Mouse (Mus musculus) thymus, postnatal 4 days (tissue): ENCODE measurements at regions not wholly inside any gene's neighbourhood (a gene's known extent, or its start where the extent isn't known, plus 50 kb on each side); places are given as distances from the start of the nearest gene placed in this dataset.

Source experiments
- DNase-seq: peaks from one replicate; pipeline ENCODE4 v3.0.0; 2021

DNA sequence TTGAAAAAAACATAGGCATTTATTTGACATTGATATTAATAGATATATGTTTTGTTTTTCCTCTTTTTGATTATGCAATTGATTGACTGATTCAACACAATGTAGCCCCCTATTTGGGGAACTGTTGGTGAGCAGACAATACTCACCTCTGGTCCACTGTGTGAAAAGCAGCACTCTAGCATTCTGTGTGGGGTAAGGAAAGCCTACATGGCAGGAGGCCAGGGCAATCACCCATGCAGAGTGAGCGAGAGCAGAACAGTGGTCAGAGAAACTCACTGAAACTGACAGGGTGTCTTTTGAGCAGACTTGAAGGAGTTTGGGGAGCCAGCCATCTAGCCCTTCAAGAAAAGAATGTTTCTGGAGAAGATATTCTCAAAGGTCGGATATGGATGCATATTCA is 73.2 kb upstream of the Azi2 start:
- no peak for DNase-seq

GRCm38 (mm10) chr9:117966326-117966989 is 73.8 kb upstream of the Azi2 start:
- no peak for DNase-seq

GRCm38 (mm10) chr9:117962088-117963030 is 77.9 kb upstream of the Azi2 start:
- DNase-seq = no peak

DNA sequence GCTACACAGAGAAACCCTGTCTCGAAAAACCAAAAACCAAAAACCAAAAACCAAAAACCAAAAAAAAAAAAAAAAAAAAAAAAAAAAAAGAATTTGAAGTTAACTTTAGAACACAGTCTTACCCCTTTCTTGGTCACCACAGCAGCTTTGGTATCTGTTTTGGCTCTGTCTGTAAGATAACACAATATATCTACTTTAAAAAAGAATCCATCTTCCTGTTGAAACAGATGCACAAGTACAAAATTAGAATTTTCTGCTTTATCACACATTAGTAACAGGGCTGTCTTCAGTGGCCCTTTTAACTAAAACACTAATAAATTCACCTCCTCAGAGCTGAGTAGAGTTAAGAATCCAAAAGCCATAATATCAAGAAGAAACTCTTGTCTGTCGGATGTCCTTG is 80.5 kb upstream of the Azi2 start:
- no peak for DNase-seq

GRCm38 (mm10) chr9:117957195-117957594 is 83.1 kb upstream of the Azi2 start:
- no peak for DNase-seq

- no peak for DNase-seq
These were observed 83.6 kb upstream of the Azi2 start for GRCm38 (mm10) chr9:117956691-117957090.

- no peak for DNase-seq
These were observed 112.8 kb upstream of the Azi2 start for GRCm38 (mm10) chr9:117927466-117927847.

DNA sequence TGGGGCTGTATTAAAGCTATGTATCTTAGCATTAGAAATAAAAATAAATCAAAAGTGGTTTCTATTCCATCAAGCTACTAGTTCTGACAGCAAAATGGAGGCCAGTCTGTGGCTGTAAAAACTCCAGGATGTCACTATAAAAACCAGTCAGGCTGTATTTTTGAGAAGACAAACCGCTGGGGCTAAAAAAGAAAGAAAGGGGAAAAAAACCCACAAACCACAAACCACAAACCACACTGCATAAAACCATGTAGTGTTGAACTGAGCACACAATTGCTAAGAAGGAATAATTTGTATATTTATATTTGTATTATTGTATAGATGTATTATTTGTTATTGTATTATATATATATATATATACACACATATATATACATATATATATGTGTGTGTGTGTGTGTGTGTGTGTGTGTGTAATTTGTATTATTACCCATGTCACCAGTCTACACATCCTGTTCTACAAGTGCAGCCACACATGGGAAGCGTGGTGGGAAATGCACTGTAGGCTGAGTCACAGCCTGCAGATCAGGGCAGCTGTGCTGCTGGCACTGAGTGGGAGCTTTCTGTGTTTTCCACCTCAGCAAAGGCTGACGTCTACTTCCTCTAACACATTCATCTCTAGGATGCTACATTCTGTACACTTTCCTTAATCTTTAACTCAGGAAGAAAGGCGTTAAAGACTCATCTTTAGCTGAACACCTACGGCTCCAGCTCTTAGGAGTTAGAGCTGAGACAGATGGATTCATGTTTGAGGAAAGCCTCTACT is 113.4 kb upstream of the Azi2 start:
- no peak for DNase-seq

DNA sequence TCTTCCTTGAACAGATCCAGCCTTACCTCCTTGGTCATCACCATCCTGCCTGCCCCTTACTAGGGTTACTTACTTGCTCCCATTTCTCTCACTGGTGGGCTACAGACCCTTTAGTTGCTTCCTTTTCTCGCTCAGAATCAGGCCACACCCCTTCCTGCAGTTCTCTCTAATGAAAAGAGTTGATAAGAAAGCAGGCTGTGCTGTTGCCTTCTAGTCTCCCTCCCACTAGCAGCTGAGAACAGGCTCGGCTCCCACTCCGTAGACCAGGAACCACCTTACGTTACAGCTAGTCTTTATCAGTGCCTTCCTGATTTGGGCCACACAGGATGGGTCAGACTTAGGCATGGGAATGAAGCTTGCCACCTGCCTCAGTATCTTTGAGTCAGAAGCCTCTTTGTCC is 117.3 kb upstream of the Azi2 start:
- DNase-seq = no peak

DNA sequence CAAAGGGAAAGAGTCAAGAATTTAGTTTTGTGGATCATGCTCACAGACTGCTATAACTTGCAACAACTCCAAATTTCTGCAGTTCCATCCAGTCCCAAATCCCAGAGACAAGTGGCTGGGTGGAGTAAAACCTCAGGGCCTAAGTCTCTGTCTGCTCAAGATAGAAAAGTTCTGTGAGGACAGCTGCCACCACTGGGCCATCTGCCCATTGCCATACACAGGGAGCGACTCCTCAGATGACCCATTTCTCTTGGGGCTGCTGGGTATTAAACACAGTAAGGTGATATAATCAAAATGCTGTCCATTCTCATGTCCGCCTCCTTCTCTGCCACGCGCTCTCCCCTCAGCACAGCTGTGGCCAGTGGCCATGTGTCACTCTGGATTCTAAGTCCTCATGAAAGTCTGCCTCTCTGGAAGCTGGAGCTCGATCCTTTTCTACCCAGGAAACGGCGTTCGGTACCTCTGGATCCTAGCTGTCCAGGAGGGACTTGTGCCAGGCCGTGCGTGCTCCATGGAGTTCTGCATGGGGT is 132.3 kb upstream of the Azi2 start:
- no peak for DNase-seq

- no peak for DNase-seq
These were observed 135.1 kb upstream of the Azi2 start for GRCm38 (mm10) chr9:117905045-117905747.

- no peak for DNase-seq
These were observed 135.7 kb upstream of the Azi2 start for GRCm38 (mm10) chr9:117904621-117905020.

- DNase-seq = peak; percentile 27
These were observed 137.3 kb upstream of the Azi2 start for GRCm38 (mm10) chr9:117903025-117903424.

DNA sequence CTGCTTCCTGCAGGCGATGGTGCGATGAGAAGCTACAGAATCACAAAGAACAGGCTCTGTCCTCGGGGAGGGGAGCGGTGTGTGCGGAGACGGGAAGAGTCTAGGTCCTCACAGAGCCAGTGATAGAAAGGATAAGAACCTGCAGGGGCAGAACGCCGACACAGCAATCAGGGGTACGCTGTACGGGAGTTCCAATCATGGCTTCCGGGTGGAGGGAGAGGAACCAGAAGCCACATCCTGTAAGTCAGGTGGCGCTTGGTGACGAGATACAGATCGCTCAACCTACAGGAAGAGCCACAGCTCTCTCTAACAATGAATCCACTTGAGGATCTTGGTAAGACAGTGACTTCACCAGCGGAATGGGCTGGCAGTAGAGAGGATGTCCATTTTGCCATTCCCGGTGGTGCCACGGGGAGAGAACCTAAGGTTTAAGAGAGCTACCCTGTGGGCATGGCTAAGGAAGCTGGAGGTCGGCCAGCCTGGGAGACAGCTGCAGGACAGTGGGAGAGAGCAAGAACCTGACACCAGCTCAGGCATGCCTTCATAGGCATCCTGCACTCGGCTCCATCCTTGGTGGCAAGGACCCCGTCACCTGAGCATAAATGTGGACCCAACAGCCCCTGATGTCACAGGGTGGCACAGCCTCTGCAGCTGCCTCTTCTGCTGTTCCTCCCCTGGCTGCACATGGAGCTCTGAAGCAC is 137.9 kb upstream of the Azi2 start:
- DNase-seq = peak; percentile 53

DNA sequence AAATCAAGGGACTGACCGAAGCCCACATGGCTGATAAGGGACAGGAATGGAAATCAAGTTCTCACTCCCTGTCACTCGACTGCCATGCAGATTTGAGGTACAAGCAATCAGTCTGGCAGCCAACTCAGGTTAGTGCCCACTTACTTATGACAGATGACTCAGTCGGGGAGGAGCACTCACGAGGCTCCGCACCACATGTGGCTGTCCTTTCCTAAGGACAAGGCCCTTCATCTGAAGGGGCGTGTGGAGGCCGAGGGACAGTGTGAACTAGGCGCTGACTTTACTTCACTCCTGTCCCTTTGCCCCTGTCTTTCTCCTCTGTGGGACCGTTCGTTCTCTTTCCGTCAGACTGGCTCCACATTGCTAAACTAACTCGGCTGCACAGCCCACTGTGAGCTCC is 139.7 kb upstream of the Azi2 start:
- no peak for DNase-seq

GRCm38 (mm10) chr9:117896517-117896916 is 143.8 kb upstream of the Azi2 start:
- no peak for DNase-seq

- no peak for DNase-seq
These were observed 147.7 kb upstream of the Azi2 start for GRCm38 (mm10) chr9:117892601-117893000.

- DNase-seq = no peak
These were observed 167.1 kb upstream of the Azi2 start for GRCm38 (mm10) chr9:117873172-117873571.

DNA sequence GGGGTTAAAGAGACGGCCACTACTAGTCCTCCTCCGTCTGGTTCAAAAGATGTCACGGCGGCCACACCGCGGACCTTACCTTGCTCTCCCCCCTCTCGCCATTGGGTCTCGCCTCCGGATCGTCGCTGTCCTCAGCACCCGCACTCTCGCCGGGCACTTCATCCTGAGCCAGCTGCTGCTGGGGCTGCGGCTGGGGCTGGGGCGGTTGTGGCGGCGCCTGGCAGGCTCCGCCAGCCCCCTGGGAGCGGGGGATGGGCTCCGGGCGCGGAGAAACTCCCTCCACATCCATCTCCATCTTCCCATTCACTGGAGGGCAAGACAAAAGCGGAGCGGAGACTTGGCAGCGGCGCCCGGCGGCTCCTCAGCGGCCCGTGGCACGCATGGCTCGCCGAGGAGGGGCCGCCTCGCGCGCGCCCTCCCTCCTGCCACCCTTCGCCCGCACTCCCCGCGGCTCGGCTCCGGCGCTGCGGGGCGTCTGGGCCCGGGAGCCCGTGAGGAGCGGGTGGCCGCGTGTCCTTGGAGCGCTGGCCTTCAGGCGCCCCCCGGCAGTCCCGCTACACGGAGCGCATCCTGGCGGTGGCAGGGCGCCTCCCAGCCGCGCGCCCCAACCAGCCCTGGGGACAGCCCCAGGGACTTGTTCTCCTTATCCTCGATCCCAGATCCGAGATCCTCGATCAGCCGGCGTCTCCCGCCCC is 167.8 kb upstream of the Azi2 start:
- peak; percentile 7 for DNase-seq

DNA sequence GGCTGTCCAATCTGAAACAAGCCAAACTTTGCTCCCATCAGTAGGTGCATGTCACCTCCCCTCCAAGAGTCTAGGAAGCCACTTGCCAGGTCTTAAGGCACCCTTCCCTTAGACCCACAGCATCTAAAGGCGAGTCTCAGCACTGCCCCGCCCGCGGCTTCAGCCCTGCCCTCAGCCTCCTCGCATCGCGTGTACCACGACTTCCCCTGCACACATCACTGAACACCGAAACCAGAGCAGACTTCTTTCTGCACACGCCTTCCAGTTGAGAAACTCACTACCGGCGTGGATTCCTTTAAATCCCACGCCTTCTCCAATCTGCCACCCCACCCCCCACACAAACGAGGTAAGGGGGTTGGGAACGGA is 168.3 kb upstream of the Azi2 start:
- DNase-seq = peak; percentile 7

DNA sequence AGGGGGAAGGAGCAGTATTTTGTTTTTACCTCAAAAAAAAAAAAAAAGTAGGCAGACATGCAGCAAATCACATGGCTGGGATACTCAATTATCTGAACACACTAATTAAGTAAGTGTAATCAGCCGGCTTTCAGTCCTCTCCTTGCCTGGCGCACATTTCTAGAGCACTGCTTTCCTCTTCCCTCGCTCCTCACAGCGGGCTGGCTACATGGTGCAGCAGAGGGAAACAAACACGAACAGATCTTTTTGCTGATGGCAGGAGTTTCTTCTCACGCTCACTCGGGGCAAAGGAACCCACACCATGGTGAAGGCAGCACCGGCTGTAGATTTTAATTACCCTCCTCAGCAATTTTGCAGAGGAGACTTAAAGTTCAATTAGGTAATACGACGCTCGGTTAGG is 169.7 kb upstream of the Azi2 start:
- no peak for DNase-seq
